Mouse (Mus musculus) heart, adult 2 months (tissue): ENCODE measurements at regions not wholly inside any gene's neighbourhood (a gene's known extent, or its start where the extent isn't known, plus 50 kb on each side); places are given as distances from the start of the nearest gene placed in this dataset.

Source experiments
- CTCF ChIP-seq: fragments of 200-600 bp; IDR thresholded peaks from 2 replicates; pipeline ENCODE4 v1.8.1; 2022; ENCODE audit warnings: antibody characterized with exemption, mild to moderate bottlenecking, moderate library complexity
- EP300 ChIP-seq: fragments of 200-500 bp; IDR thresholded peaks from 2 replicates; pipeline ENCODE4 v1.6.1; 2011; ENCODE audit warnings: low read depth, low read length, control low read depth; ENCODE audit not compliant: insufficient read depth
- POLR2A ChIP-seq: fragments of 200-500 bp; IDR thresholded peaks from 2 replicates; pipeline ENCODE4 v1.6.1; 2011; ENCODE audit warnings: mild to moderate bottlenecking, low read depth, low read length, control low read depth; ENCODE audit not compliant: insufficient read depth

- no peak for TF ChIP-seq EP300
- TF ChIP-seq POLR2A = no peak
- no peak for TF ChIP-seq CTCF
Observed at GRCm38 (mm10) chr2:143002874-143003273, 60.0 kb upstream of the Snrpb2 start.
